8 mouse cellular contexts compared by ENCODE assay signal in genomic region chr16:25064538-25064937, GRCm38 (mm10).
DNase-seq lines count a peak whose midpoint lies in the region; ATAC-seq and TF ChIP-seq lines count a peak whose summit lies in the region.

No protein-coding gene starts in this region.

- no peak overlapping the region for H3K27ac ChIP-seq in embryonic facial prominence, embryonic 14.5 days (replicated peaks; ENCODE audit: low read depth, low read length)
- no peak overlapping the region for H3K27ac ChIP-seq in heart, postnatal 0 days (ENCODE audit: low read depth)
- no peak overlapping the region for H3K27ac ChIP-seq in layer of hippocampus, adult 2 months

- TF ChIP-seq EP300 in heart, postnatal 0 days (IDR thresholded peaks at IDR 0.05; ENCODE audit: low read depth) = 0 out of 2 replicates have a peak, but pooled peaks have one; percentile 62

- no peaks in the 10 kb centered on the region for H3K27me3 ChIP-seq in embryonic facial prominence, embryonic 14.5 days (replicated peaks; ENCODE audit: control insufficient read depth, insufficient read depth, low read length)
- H3K27me3 ChIP-seq in heart, postnatal 0 days (ENCODE audit: control insufficient read depth, insufficient read depth, low read length) = no peaks in the 10 kb centered on the region

- H3K9ac ChIP-seq in embryonic facial prominence, embryonic 14.5 days (ENCODE audit: low read depth, low read length) = no peak overlapping the region
- H3K9ac ChIP-seq in heart, postnatal 0 days (replicated peaks; ENCODE audit: low read depth, low read length) = no peak overlapping the region

- H3K9me3 ChIP-seq in embryonic facial prominence, embryonic 14.5 days (ENCODE audit: control insufficient read depth, low read length) = no peaks in the 10 kb centered on the region
- H3K9me3 ChIP-seq in heart, postnatal 0 days (replicated peaks; ENCODE audit: control insufficient read depth, low read length) = no peaks in the 10 kb centered on the region

- peak; percentile 91 for TF ChIP-seq CTCF in heart, postnatal 0 days (IDR thresholded peaks at IDR 0.05; ENCODE audit: low read depth)
- peak; percentile 85 for TF ChIP-seq CTCF in layer of hippocampus, adult 2 months (conservative IDR thresholded peaks at IDR 0.05)

- H3K4me1 ChIP-seq in embryonic facial prominence, embryonic 14.5 days (ENCODE audit: control insufficient read depth, insufficient read depth, low read length) = peaks cover 8% of the 10 kb centered on the region; the same call in 1 of the 2 replicates
- peaks cover 32% of the 10 kb centered on the region for H3K4me1 ChIP-seq in heart, postnatal 0 days (ENCODE audit: control insufficient read depth, insufficient read depth)

- no peak overlapping the region for H3K4me3 ChIP-seq in embryonic facial prominence, embryonic 14.5 days (ENCODE audit: low read depth, low read length)
- no peak overlapping the region for H3K4me3 ChIP-seq in heart, postnatal 0 days (ENCODE audit: low read depth, low read length)
- no peak overlapping the region for H3K4me3 ChIP-seq in layer of hippocampus, adult 2 months

- DNase-seq in CD8-positive naive resting alpha-beta T cell, adult 2 months (ENCODE audit: low read depth in 2 of 2, low spot score in 2 of 2) = peak; percentile 61 to 72
- peak; percentile 69 to 88 for DNase-seq in adrenal gland, postnatal 4 days (ENCODE audit: low spot score in 2 of 2)
- DNase-seq in embryonic facial prominence, embryonic 14.5 days (ENCODE audit: low spot score) = peak; percentile 83
- peak; percentile 85 for DNase-seq in heart, postnatal 0 days (ENCODE audit: low spot score)
- DNase-seq in layer of hippocampus, adult 2 months (ENCODE audit: low spot score in 2 of 2) = peak; percentile 76 to 93
- peak; percentile 97 for DNase-seq in lung, postnatal 14 days
- peak; percentile 83 for DNase-seq in ovary, postnatal 36 days (ENCODE audit: low spot score)
- peak; percentile 66 to 90 for DNase-seq in thymus, postnatal 10 days (ENCODE audit: low spot score in 2 of 2)

- no peak overlapping the region for H3K4me2 ChIP-seq in embryonic facial prominence, embryonic 14.5 days (ENCODE audit: low read depth, low read length)
- H3K4me2 ChIP-seq in heart, postnatal 0 days (ENCODE audit: low read depth, low read length) = no peak overlapping the region

- 0 out of 2 replicates have a peak, but pooled peaks have one; percentile 54 for ATAC-seq in embryonic facial prominence, embryonic 14.5 days (ENCODE audit: low read depth)
- peak; percentile 54 for ATAC-seq in heart, postnatal 0 days (ENCODE audit: insufficient read depth, low read depth)

- 14% methylated on average over 4 of the region's 4 CpGs for WGBS in embryonic facial prominence, embryonic 14.5 days
- 14% methylated on average over 4 of the region's 4 CpGs for WGBS in heart, postnatal 0 days

- H3K36me3 ChIP-seq in embryonic facial prominence, embryonic 14.5 days (ENCODE audit: control insufficient read depth, insufficient read depth, low read length) = no peaks in the 10 kb centered on the region
- H3K36me3 ChIP-seq in heart, postnatal 0 days (replicated peaks; ENCODE audit: control insufficient read depth, insufficient read depth, low read length) = no peaks in the 10 kb centered on the region
